Mouse (Mus musculus): ENCODE data around the gene Nfya.

GRCm38 (mm10) chr17:48443542-48444145 is 33.9 kb upstream of the Nfya start:
- TF ChIP-seq ZC3H11A (IDR thresholded peaks at IDR 0.05; ENCODE audit: borderline replicate concordance, low read depth, low read length) (no peak), MAFK (IDR thresholded peaks at IDR 0.05; ENCODE audit: insufficient read depth, low read depth, low read length) (no peak), CHD2 (IDR thresholded peaks at IDR 0.05; ENCODE audit: low read depth, low read length) (no peak), HCFC1 (IDR thresholded peaks at IDR 0.05; ENCODE audit: borderline replicate concordance, insufficient read depth, low read length) (no peak)

Data from ES-E14 (cell line).